Mouse (Mus musculus): ENCODE data around the gene Irs2. TPM values are rescaled to one million over a fixed set of nuclear protein-coding genes. Genes with fewer than 3 reads are reported as not detected.

Irs2 gene
- polyA plus RNA-seq, 1 experiment from 2014 or later: 6.3 TPM

- H3K9ac ChIP-seq: no peak overlapping the region
- peaks cover 6% of the 10 kb centered on the region for H3K27me3 ChIP-seq
- no peaks in the 10 kb centered on the region for H3K9me3 ChIP-seq
- no peak for ATAC-seq (ENCODE audit: low FRiP score, low read depth)
- H3K4me2 ChIP-seq: no peak overlapping the region
- no peak overlapping the region for H3K4me3 ChIP-seq
- H3K4me1 ChIP-seq (replicated peaks): peaks cover 37% of the 10 kb centered on the region
- no peaks in the 10 kb centered on the region for H3K36me3 ChIP-seq
- 25% methylated on average over 8 of the region's 8 CpGs for WGBS
- H3K27ac ChIP-seq (replicated peaks): no peak overlapping the region
These were observed 46.3 kb downstream of the Irs2 start for GRCm38 (mm10) chr8:10961989-10962388.

GRCm38 (mm10) chr8:10960277-10960819 lies 47.9 kb downstream of the Irs2 start:
- H3K9ac ChIP-seq: no peak overlapping the region
- peak; percentile 77 for ATAC-seq (ENCODE audit: low FRiP score, low read depth)

DNA sequence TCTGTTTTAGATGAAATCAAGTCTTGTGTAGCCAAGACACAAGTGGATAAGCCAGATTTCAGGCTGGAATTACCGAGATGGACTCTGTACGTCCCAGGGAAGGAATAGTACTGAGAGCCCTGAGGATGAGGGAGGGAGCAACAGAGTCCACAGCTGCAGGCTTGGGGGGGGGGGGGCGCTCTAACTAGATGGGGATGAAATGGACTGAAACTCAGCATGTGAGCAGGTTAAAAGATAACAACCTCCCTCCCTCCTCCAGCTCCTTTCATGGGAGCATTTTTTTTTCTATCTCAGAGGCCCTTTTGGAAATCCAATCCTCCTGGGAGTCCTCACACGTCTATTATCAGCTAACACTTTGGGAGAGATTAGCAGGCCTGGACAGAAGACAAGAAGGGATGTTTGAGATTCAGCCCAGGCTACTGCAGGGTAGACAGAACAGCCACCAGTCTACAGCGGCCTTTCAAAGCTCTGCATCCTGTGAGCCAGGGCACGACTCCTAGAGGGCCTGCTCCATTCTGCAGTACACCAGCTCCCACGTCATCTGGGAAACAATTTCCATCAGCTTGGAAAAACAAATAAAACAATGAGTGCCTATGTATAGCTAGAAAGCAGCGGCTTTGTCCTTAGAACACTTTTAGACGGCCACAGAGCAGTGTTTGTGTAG lies 50.8 kb downstream of the Irs2 start:
- Histone ChIP-seq H3K4me1 (replicated peaks) (peaks cover 29% of the 10 kb centered on the region), H3K27ac (replicated peaks) (no peak overlapping the region), H3K27me3 (peaks cover 6% of the 10 kb centered on the region), H3K4me3 (no peak overlapping the region), H3K4me2 (no peak overlapping the region), H3K36me3 (no peaks in the 10 kb centered on the region), H3K9ac (no peak overlapping the region), H3K9me3 (no peaks in the 10 kb centered on the region)
- 40% methylated on average over 9 of the region's 9 CpGs for whole genome bisulfite sequencing
- no peak for ATAC-seq (ENCODE audit: low FRiP score, low read depth)

More at GRCm38 (mm10) chr8:10960277-10960819, 47.9 kb downstream of the Irs2 start:
- H3K36me3 ChIP-seq: no peaks in the 10 kb centered on the region
- no peak overlapping the region for H3K4me3 ChIP-seq
- WGBS: 5% methylated on average over 15 of the region's 15 CpGs
- peaks cover 29% of the 10 kb centered on the region for H3K4me1 ChIP-seq (replicated peaks)
- H3K27me3 ChIP-seq: peaks cover 6% of the 10 kb centered on the region
- no peaks in the 10 kb centered on the region for H3K9me3 ChIP-seq
- peak overlapping the region; percentile 41 for H3K4me2 ChIP-seq
- H3K27ac ChIP-seq (replicated peaks): peak overlapping the region; percentile 49

- no peaks in the 10 kb centered on the region for H3K27me3 ChIP-seq
- peak; percentile 49 for ATAC-seq (ENCODE audit: low FRiP score, low read depth)
- no peaks in the 10 kb centered on the region for H3K36me3 ChIP-seq
- no peaks in the 10 kb centered on the region for H3K9me3 ChIP-seq
- peaks cover 15% of the 10 kb centered on the region for H3K4me1 ChIP-seq (replicated peaks)
- 19% methylated on average over 11 of the region's 11 CpGs for WGBS
- H3K4me2 ChIP-seq: no peak overlapping the region
- no peak overlapping the region for H3K9ac ChIP-seq
- H3K4me3 ChIP-seq: no peak overlapping the region
- H3K27ac ChIP-seq (replicated peaks): no peak overlapping the region
These were observed 54.8 kb downstream of the Irs2 start for GRCm38 (mm10) chr8:10953346-10954053.

GRCm38 (mm10) chr8:10952706-10953105 lies 55.6 kb downstream of the Irs2 start:
- Histone ChIP-seq H3K4me1 (replicated peaks) (peaks cover 15% of the 10 kb centered on the region), H3K4me2 (no peak overlapping the region), H3K27ac (replicated peaks) (no peak overlapping the region), H3K4me3 (no peak overlapping the region), H3K36me3 (no peaks in the 10 kb centered on the region), H3K9ac (no peak overlapping the region), H3K9me3 (no peaks in the 10 kb centered on the region), H3K27me3 (no peaks in the 10 kb centered on the region)
- no peak for ATAC-seq (ENCODE audit: low FRiP score, low read depth)
- WGBS: 37% methylated on average over 5 of the region's 5 CpGs

GRCm38 (mm10) chr8:10952235-10952634 lies 56.0 kb downstream of the Irs2 start:
- H3K27me3 ChIP-seq: no peaks in the 10 kb centered on the region
- peaks cover 14% of the 10 kb centered on the region for H3K4me1 ChIP-seq (replicated peaks)
- H3K27ac ChIP-seq (replicated peaks): no peak overlapping the region
- H3K36me3 ChIP-seq: no peaks in the 10 kb centered on the region
- no peak overlapping the region for H3K9ac ChIP-seq
- 90% methylated on average over 2 of the region's 2 CpGs for WGBS
- ATAC-seq (ENCODE audit: low FRiP score, low read depth): no peak
- H3K9me3 ChIP-seq: no peaks in the 10 kb centered on the region
- H3K4me2 ChIP-seq: no peak overlapping the region
- no peak overlapping the region for H3K4me3 ChIP-seq

GRCm38 (mm10) chr8:10951567-10951966 lies 56.7 kb downstream of the Irs2 start:
- Histone ChIP-seq H3K4me3 (no peak overlapping the region), H3K9me3 (no peaks in the 10 kb centered on the region), H3K4me1 (replicated peaks) (peaks cover 19% of the 10 kb centered on the region), H3K27me3 (no peaks in the 10 kb centered on the region), H3K9ac (no peak overlapping the region), H3K27ac (replicated peaks) (no peak overlapping the region), H3K4me2 (no peak overlapping the region), H3K36me3 (no peaks in the 10 kb centered on the region)
- ATAC-seq (ENCODE audit: low FRiP score, low read depth): no peak
- 65% methylated on average over 4 of the region's 4 CpGs for WGBS

DNA sequence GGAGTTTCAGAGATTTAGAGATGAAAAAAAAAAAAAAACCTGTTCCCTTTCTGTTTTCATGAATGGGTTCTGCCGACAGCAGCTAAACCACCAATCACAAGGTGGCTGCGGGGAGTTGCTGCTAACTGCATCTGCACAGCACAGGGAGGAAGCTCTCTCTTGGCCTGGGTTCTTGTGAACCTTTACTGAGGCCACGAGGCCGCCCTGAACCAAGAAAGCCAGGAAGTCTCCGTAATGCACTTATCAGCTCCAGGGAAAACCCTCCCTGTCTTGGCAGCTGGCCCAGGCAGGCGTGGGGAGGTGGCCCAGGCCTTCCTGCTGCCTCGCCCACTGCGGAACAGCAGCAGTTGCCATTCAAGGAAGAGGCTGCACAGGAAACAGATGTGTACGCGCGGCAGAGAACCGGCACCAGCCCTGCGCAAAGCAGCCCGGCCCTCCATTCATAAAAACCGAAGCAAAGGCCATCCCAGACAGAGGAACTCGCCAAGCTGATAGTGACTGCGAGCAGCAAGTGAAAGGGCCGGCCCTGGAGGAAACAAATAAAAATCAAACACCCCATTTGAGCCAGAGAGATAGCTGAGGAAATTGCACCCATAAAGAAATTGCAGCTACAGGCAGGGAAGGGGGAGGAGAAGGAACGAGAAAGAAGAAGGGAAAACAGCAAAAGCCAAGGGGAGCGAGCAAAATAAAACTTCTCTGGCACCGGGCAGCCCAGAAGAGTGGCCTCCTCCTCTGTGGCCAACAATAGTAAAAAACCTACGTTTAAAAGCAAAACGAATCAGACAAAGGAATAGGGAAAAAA lies 62.1 kb downstream of the Irs2 start:
- no peaks in the 10 kb centered on the region for H3K27me3 ChIP-seq
- 0 out of 2 replicates have a peak overlapping the region, but pooled peaks have one; percentile 5 for H3K4me3 ChIP-seq
- WGBS: 3% methylated on average over 23 of the region's 23 CpGs
- H3K9ac ChIP-seq: 0 out of 2 replicates have a peak overlapping the region, but pooled peaks have one; percentile 9
- peak overlapping the region; percentile 33 for H3K27ac ChIP-seq (replicated peaks)
- H3K36me3 ChIP-seq: no peaks in the 10 kb centered on the region
- H3K4me2 ChIP-seq: peak overlapping the region; percentile 46
- H3K9me3 ChIP-seq: no peaks in the 10 kb centered on the region
- H3K4me1 ChIP-seq (replicated peaks): peaks cover 20% of the 10 kb centered on the region
- peak; percentile 82 for ATAC-seq (ENCODE audit: low FRiP score, low read depth)

GRCm38 (mm10) chr8:10945490-10945889 lies 62.8 kb downstream of the Irs2 start:
- no peak overlapping the region for H3K9ac ChIP-seq
- peak overlapping the region; percentile 46; the same call in 1 of the 2 replicates for H3K4me2 ChIP-seq
- H3K4me1 ChIP-seq (replicated peaks): peaks cover 20% of the 10 kb centered on the region
- H3K27ac ChIP-seq (replicated peaks): peak overlapping the region; percentile 33
- no peaks in the 10 kb centered on the region for H3K27me3 ChIP-seq
- no peaks in the 10 kb centered on the region for H3K36me3 ChIP-seq
- 88% methylated on average over 2 of the region's 2 CpGs for WGBS
- ATAC-seq (ENCODE audit: low FRiP score, low read depth): 0 out of 2 replicates have a peak, but pooled peaks have one; percentile 32
- H3K4me3 ChIP-seq: no peak overlapping the region
- no peaks in the 10 kb centered on the region for H3K9me3 ChIP-seq

DNA sequence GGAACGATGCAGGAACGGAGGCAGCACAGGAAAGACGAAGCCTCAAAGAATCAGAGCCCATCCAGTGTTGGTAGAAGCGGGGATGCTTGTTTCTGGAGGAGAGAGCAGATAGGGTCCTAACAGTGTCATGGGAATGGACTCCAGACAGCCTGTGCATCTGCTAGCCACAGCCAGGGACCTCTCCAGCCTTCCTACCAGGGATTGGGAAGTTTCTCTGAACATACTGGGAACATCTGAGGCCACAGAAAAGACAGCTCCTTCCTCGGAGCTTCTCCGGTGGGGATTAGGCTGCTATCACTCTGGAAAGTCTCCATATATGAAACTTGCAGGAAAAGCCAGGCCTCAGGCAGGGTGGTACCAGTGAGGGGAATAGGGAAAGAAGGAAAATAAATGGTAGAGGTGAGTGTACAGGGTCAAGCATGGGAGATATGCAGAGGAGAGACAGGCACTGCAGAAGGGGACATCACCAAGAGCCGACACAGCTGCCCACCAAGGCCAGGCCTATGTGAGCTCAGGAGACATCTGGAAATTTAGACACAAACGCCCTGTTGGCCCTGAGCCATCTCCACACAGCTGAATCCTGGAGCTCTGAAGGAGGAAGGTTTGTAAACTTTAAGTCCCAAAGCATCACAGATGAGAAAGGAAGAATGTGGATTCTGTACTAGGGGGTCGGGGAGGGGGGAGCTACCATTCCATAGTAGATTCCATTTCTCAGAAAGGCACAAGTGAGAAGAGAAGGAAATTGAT lies 64.8 kb downstream of the Irs2 start:
- Histone ChIP-seq H3K36me3 (no peaks in the 10 kb centered on the region), H3K9ac (no peak overlapping the region), H3K27me3 (no peaks in the 10 kb centered on the region), H3K4me3 (no peak overlapping the region), H3K9me3 (no peaks in the 10 kb centered on the region), H3K27ac (replicated peaks) (no peak overlapping the region), H3K4me2 (no peak overlapping the region), H3K4me1 (replicated peaks) (peaks cover 20% of the 10 kb centered on the region)
- ATAC-seq (ENCODE audit: low FRiP score, low read depth): no peak
- WGBS: 81% methylated on average over 9 of the region's 9 CpGs

DNA sequence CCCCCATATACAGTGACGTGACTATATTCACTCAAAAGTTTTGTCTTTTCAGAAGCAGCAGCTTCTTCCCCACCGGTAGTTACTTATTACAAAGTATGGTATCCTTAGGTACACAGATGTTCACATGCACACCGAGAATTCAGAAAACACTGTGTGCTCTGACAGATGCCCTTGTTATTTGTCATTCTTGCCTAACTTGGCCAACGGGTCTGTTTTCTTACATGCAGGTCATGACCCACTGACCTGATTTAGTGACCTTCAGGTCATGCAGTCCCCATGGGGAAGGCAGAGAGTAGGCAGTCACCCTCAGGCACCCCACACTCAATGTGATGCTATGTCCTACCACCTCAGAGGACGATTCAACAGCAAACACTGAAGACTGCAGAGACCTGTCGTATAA lies 68.4 kb downstream of the Irs2 start:
- Histone ChIP-seq H3K4me3 (no peak overlapping the region), H3K9me3 (no peaks in the 10 kb centered on the region), H3K4me1 (replicated peaks) (no peaks in the 10 kb centered on the region), H3K9ac (no peak overlapping the region), H3K27me3 (no peaks in the 10 kb centered on the region), H3K36me3 (no peaks in the 10 kb centered on the region), H3K4me2 (no peak overlapping the region), H3K27ac (replicated peaks) (no peak overlapping the region)
- no peak for ATAC-seq (ENCODE audit: low FRiP score, low read depth)
- WGBS: 37% methylated on average over 6 of the region's 6 CpGs
